22 mouse cellular contexts compared by ENCODE assay signal in the genomic region with DNA sequence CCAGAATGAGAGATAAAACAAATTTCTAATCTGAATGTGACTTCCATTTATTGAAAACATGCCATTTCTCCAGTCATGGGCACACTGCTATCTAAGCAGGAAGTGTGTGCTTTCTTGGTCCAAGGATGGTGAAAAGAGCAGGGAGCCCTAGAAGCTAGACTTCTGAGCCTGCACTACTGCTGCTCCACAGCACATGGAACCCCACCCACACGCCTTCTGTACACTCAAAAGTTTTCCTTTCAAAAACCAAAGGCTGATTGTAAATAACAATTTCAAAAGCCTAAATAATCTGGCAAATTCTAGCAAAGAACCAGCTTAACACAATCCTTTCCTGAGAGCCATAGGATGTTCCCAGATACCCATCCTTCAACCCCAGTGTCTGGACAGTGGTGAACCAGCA. TPM values are rescaled to one million over a fixed set of nuclear protein-coding genes. Genes with fewer than 3 reads are reported as not detected.
A peak's percentile ranks its signal among the peaks of the same experiment; 100 is the strongest.
DNase-seq lines count a peak whose midpoint lies in the region; ATAC-seq and TF ChIP-seq lines count a peak whose summit lies in the region.
"Had no signal": no experiment of that assay in that cellular context is flagged by ENCODE, and none has a peak within 500 bp of the region (broad histone marks: within the 10 kb centered on the region; RNA-seq: fewer than 3 reads in every experiment).

No protein-coding gene starts in this region.

- ATAC-seq in liver, embryonic 14.5 days (ENCODE audit: insufficient read depth) = no peak
- ATAC-seq in liver, embryonic 11.5 days (replicated peaks; ENCODE audit: low FRiP score) = no peak
- ATAC-seq: CD4-positive, CD25-positive, alpha-beta regulatory T cell, adult 4 months; forebrain, embryonic 13.5 days; forebrain, postnatal 0 days had no signal

- WGBS in liver, embryonic 14.5 days (ENCODE audit: insufficient replicate concordance) = 76% methylated on average over 1 of the region's 1 CpGs
- 85% methylated on average over 1 of the region's 1 CpGs for WGBS in liver, embryonic 11.5 days

- H3K9ac ChIP-seq in liver, embryonic 14.5 days (replicated peaks) = no peak overlapping the region
- no peak overlapping the region for H3K9ac ChIP-seq in liver, embryonic 11.5 days (ENCODE audit: low read depth, low read length)
- H3K9ac ChIP-seq: forebrain, embryonic 13.5 days; forebrain, postnatal 0 days; heart, embryonic 12.5 days had no signal

- no peak for TF ChIP-seq EP300 in liver, embryonic 14.5 days (IDR thresholded peaks at IDR 0.05; ENCODE audit: low read depth)

- TF ChIP-seq CTCF in liver, embryonic 14.5 days (IDR thresholded peaks at IDR 0.05; ENCODE audit: low read depth) = no peak
- no peak for TF ChIP-seq CTCF in layer of hippocampus, adult 2 months (conservative IDR thresholded peaks at IDR 0.05)

- H3K36me3 ChIP-seq in liver, embryonic 14.5 days (replicated peaks; ENCODE audit: control insufficient read depth, insufficient read depth, low read depth) = peaks cover 53% of the 10 kb centered on the region
- peaks cover 26% of the 10 kb centered on the region for H3K36me3 ChIP-seq in liver, embryonic 11.5 days (ENCODE audit: control insufficient read depth, insufficient read depth, low read length)

- peak overlapping the region; percentile 22; the same call in 1 of the 2 replicates for H3K27ac ChIP-seq in liver, embryonic 14.5 days
- no peak overlapping the region for H3K27ac ChIP-seq in liver, embryonic 11.5 days (ENCODE audit: low read depth, low read length)
- peak overlapping the region; percentile 76 for H3K27ac ChIP-seq in layer of hippocampus, adult 2 months
- H3K27ac ChIP-seq: embryonic facial prominence, embryonic 10.5 days; forebrain, embryonic 13.5 days; heart, adult 2 months had no signal

- H3K4me2 ChIP-seq in liver, embryonic 14.5 days (ENCODE audit: low read depth) = no peak overlapping the region
- no peak overlapping the region for H3K4me2 ChIP-seq in liver, embryonic 11.5 days
- H3K4me2 ChIP-seq: forebrain, embryonic 13.5 days; heart, embryonic 12.5 days had no signal

- H3K27me3 ChIP-seq in liver, embryonic 14.5 days (ENCODE audit: control insufficient read depth, insufficient read depth, low read length) = no peaks in the 10 kb centered on the region
- H3K27me3 ChIP-seq in liver, embryonic 11.5 days (replicated peaks; ENCODE audit: control insufficient read depth, insufficient read depth, low read length) = no peaks in the 10 kb centered on the region
- H3K27me3 ChIP-seq: forebrain, embryonic 13.5 days; heart, embryonic 12.5 days had no signal

- peak; percentile 71 for DNase-seq in layer of hippocampus, adult 11-12 months (ENCODE audit: low spot score)
- DNase-seq in layer of hippocampus, postnatal 10 days (ENCODE audit: low spot score in 2 of 2) = no peak
- no peak for DNase-seq in liver, embryonic 14.5 days (ENCODE audit: low read depth in 3 of 3, low spot score in 3 of 3)
- no peak for DNase-seq in liver, embryonic 11.5 days (ENCODE audit: low spot score)
- peak; percentile 74 to 83 for DNase-seq in layer of hippocampus, adult 2 months (ENCODE audit: low spot score in 2 of 2)
- peak; percentile 58 to 62 for DNase-seq in layer of hippocampus, postnatal 36 days
- DNase-seq in adrenal gland, adult (ENCODE audit: inconsistent age in 2 of 2, low spot score in 1 of 2) = no peak
- no peak for DNase-seq in thymus, postnatal 25 days
- DNase-seq: adrenal gland, postnatal 10 days; B cell, adult 2 months; cerebellum, adult 18-20 months; cerebellum, adult 9-11 months; cerebellum, postnatal 36 days; forebrain, postnatal 0 days; gastrocnemius, postnatal 14 days; heart, adult 2 months; heart, postnatal 36 days had no signal

- no peaks in the 10 kb centered on the region for H3K9me3 ChIP-seq in liver, embryonic 14.5 days (ENCODE audit: control insufficient read depth, low read length)
- no peaks in the 10 kb centered on the region for H3K9me3 ChIP-seq in liver, embryonic 11.5 days (ENCODE audit: control insufficient read depth, low read length)
- H3K9me3 ChIP-seq: embryonic facial prominence, embryonic 10.5 days; forebrain, embryonic 13.5 days; G1E; heart, embryonic 12.5 days had no signal

- H3K4me1 ChIP-seq in liver, embryonic 14.5 days (replicated peaks; ENCODE audit: control insufficient read depth in 2 of 2, insufficient read depth in 2 of 2, low read length in 1 of 2) = peaks cover 31 to 41% of the 10 kb centered on the region in 2 experiments
- peaks cover 5% of the 10 kb centered on the region for H3K4me1 ChIP-seq in liver, embryonic 11.5 days (replicated peaks; ENCODE audit: control insufficient read depth, insufficient read depth, low read length)
- H3K4me1 ChIP-seq: embryonic facial prominence, embryonic 10.5 days; forebrain, embryonic 13.5 days had no signal

- H3K4me3 ChIP-seq in liver, embryonic 14.5 days (ENCODE audit: insufficient read depth in 1 of 2, low read depth in 2 of 2, low read length in 2 of 2) = no peak overlapping the region
- no peak overlapping the region for H3K4me3 ChIP-seq in liver, embryonic 11.5 days (ENCODE audit: low read depth, low read length)
- H3K4me3 ChIP-seq in layer of hippocampus, adult 2 months = no peak overlapping the region
- H3K4me3 ChIP-seq: embryonic facial prominence, embryonic 10.5 days; forebrain, embryonic 13.5 days; heart, adult 2 months; heart, embryonic 12.5 days had no signal

RNA-seq across cellular contexts. Expression of a gene that starts 24.9 kb away (rescaled TPM):
- total RNA-seq in layer of hippocampus, postnatal 10 days (2021) = 10 to 100 TPM; 74.0 to 78.5 TPM
- 19.8 and 20.1 TPM in 2 replicates for polyA plus RNA-seq in liver, embryonic 14.5 days (2012; rRNA removed)
- polyA plus RNA-seq in liver, embryonic 14.5 days (2014; fragmentation: Nextera tagmentation; extraction: Ambion mirVana) = 15.8 and 20.5 TPM in 2 replicates
- 13.3 and 14.3 TPM in 2 replicates for polyA plus RNA-seq in liver, embryonic 11.5 days (2014; fragmentation: Nextera tagmentation; extraction: Ambion mirVana)
- total RNA-seq in layer of hippocampus, adult 2 months (2021) = 10 to 100 TPM; 83.4 to 84.1 TPM
- total RNA-seq in layer of hippocampus, postnatal 36 days (2021) = 10 to 100 TPM; 75.6 to 79.0 TPM

RNA-seq across cellular contexts. Expression of a gene that starts 34.6 kb away (rescaled TPM):
- total RNA-seq in layer of hippocampus, postnatal 10 days (2021) = 10 to 100 TPM; 18.1 to 21.0 TPM
- 6.1 and 7.5 TPM in 2 replicates for polyA plus RNA-seq in liver, embryonic 14.5 days (2012; rRNA removed)
- 7.2 and 9.6 TPM in 2 replicates for polyA plus RNA-seq in liver, embryonic 14.5 days (2014; fragmentation: Nextera tagmentation; extraction: Ambion mirVana)
- 30.8 and 35.0 TPM in 2 replicates for polyA plus RNA-seq in liver, embryonic 11.5 days (2014; fragmentation: Nextera tagmentation; extraction: Ambion mirVana)
- 10 to 100 TPM; 19.7 to 19.9 TPM for total RNA-seq in layer of hippocampus, adult 2 months (2021)
- total RNA-seq in layer of hippocampus, postnatal 36 days (2021) = 10 to 100 TPM; 20.8 to 21.3 TPM

RNA-seq across cellular contexts. Expression of a gene that starts 49.9 kb away (rescaled TPM):
- total RNA-seq in layer of hippocampus, postnatal 10 days (2021) = 10 to 100 TPM; 90.8 to 97.1 TPM
- polyA plus RNA-seq in liver, embryonic 14.5 days (2012; rRNA removed) = 34.1 and 39.1 TPM in 2 replicates
- 11.7 and 15.6 TPM in 2 replicates for polyA plus RNA-seq in liver, embryonic 14.5 days (2014; fragmentation: Nextera tagmentation; extraction: Ambion mirVana)
- polyA plus RNA-seq in liver, embryonic 11.5 days (2014; fragmentation: Nextera tagmentation; extraction: Ambion mirVana) = 22.9 and 24.3 TPM in 2 replicates
- 100 to 1,000 TPM; 124 to 134 TPM for total RNA-seq in layer of hippocampus, adult 2 months (2021)
- 100 to 1,000 TPM; 120 to 129 TPM for total RNA-seq in layer of hippocampus, postnatal 36 days (2021)

Comparison
In these comparisons a context has a peak if more than half of its experiments do, and no peak if none do; other contexts are left out.
1. DNase-seq: peak in layer of hippocampus, adult 11-12 months (single experiment), layer of hippocampus, adult 2 months (2 of 2) and layer of hippocampus, postnatal 36 days (2 of 2); none in layer of hippocampus, postnatal 10 days (0 of 2), liver, embryonic 14.5 days (0 of 3), liver, embryonic 11.5 days (single experiment), adrenal gland, adult (0 of 2) and thymus, postnatal 25 days (single experiment).